Mouse (Mus musculus) left cerebral cortex, adult 2 months (tissue): ENCODE data around the gene Gbp6. TPM values are rescaled to one million over a fixed set of nuclear protein-coding genes. Genes with fewer than 3 reads are reported as not detected.
"Not testable (repeated sequence)": the region's sequence is repeated elsewhere in the genome, so short reads cannot be mapped to it uniquely, and the experiment has no call there.

Source experiments
- DNase-seq, 2 experiments: peaks; one replicate each; pipeline ENCODE4 v3.0.0; 2021 to 2022; ENCODE audit warnings: low spot score in 2 of 2, mixed read lengths in 1 of 2; ENCODE audit errors: extremely low spot score in 1 of 2
- H3K27ac ChIP-seq: fragments of 200-600 bp; 2 replicates; pipeline ENCODE4 v1.8.1; 2022
- H3K4me3 ChIP-seq: fragments of 200-600 bp; 2 replicates; pipeline ENCODE4 v1.8.1; 2022
- CTCF ChIP-seq: fragments of 200-600 bp; IDR thresholded peaks from 2 replicates; pipeline ENCODE4 v1.8.1; 2022; ENCODE audit warnings: antibody characterized with exemption, mild to moderate bottlenecking, moderate library complexity
- intact Hi-C: fragments of 180-260 bp; cut with DNase I; formaldehyde crosslinking; loops from one replicate; pipeline ENCODE4 v1.15.1; 2025
- total RNA-seq, 2 experiments: library from RNA; stranded (reverse); gene quantifications; 2 replicates each; pipeline ENCODE4 v1.2.3; 2021

Gene Gbp6
- total RNA-seq, 2 experiments from 2014 or later, result 0.84 to 0.95 TPM

GRCm38 (mm10) chr5:105252491-105252890 lies 41.0 kb downstream of the Gbp6 start:
- Histone ChIP-seq H3K27ac (no peak overlapping the region), H3K4me3 (no peak overlapping the region)
- TF ChIP-seq CTCF, result no peak
- intact Hi-C loops, result no loop called here
- DNase-seq, result no peak

GRCm38 (mm10) chr5:105244741-105245140 lies 48.8 kb downstream of the Gbp6 start:
- DNase-seq, H3K4me3 ChIP-seq, intact Hi-C loops, H3K27ac ChIP-seq: not testable (repeated sequence)

- intact Hi-C loops, result not testable (repeated sequence)
Measured at GRCm38 (mm10) chr5:105240982-105241381, 52.5 kb downstream of the Gbp6 start.

GRCm38 (mm10) chr5:105239483-105240047 lies 53.9 kb downstream of the Gbp6 start, which contains the start of gene Gbp10:
Gene Gbp10, minus strand, starts transcription at chr5:105239533.
- H3K4me3 ChIP-seq, H3K27ac ChIP-seq, DNase-seq, intact Hi-C loops: not testable (repeated sequence)

More at GRCm38 (mm10) chr5:105240982-105241381, 52.5 kb downstream of the Gbp6 start:
- H3K27ac ChIP-seq, H3K4me3 ChIP-seq, DNase-seq: not testable (repeated sequence)

- H3K27ac ChIP-seq, intact Hi-C loops, DNase-seq, H3K4me3 ChIP-seq: not testable (repeated sequence)
Measured at GRCm38 (mm10) chr5:105238402-105238801, 55.1 kb downstream of the Gbp6 start.

- H3K4me3 ChIP-seq, H3K27ac ChIP-seq, intact Hi-C loops, DNase-seq: not testable (repeated sequence)
Measured at GRCm38 (mm10) chr5:105236040-105236439, 57.5 kb downstream of the Gbp6 start.

Other genes with a start within 250 kb of the Gbp6 start
- gene Gbp9, start 154.2 kb downstream of the Gbp6 start, total RNA-seq, result 1 to 10 TPM; 3.0 to 3.4 TPM
- gene Gbp8, start 154.2 kb downstream of the Gbp6 start, total RNA-seq, result not detected
- 1 to 10 TPM; 1.1 to 2.3 TPM for gene Gbp4, start 154.1 kb downstream of the Gbp6 start, total RNA-seq
- not detected for gene Gbp10, start 54.2 kb downstream of the Gbp6 start, total RNA-seq
- not detected for gene Gm43302, start within 50 bp of the Gbp6 start, total RNA-seq
- 10 to 100 TPM; 90.1 to 90.6 TPM for gene Lrrc8b, start 122.1 kb upstream of the Gbp6 start, total RNA-seq
- 10 to 100 TPM; 32.7 to 37.5 TPM for gene Lrrc8c, start 225.7 kb upstream of the Gbp6 start, total RNA-seq